Mouse (Mus musculus) neutrophil, adult 59 days (primary cell): Measurements from ENCODE around the gene a. TPM values are rescaled to one million over a fixed set of nuclear protein-coding genes. Genes with fewer than 3 reads are reported as not detected.

Source experiments
- total RNA-seq, 2 experiments: library from RNA; stranded (reverse); gene quantifications; 1 replicate in 1 of 2; 2 replicates in 1 of 2; pipeline ENCODE4 v1.2.4; 2023

The a gene
- not detected for total RNA-seq

DNA sequence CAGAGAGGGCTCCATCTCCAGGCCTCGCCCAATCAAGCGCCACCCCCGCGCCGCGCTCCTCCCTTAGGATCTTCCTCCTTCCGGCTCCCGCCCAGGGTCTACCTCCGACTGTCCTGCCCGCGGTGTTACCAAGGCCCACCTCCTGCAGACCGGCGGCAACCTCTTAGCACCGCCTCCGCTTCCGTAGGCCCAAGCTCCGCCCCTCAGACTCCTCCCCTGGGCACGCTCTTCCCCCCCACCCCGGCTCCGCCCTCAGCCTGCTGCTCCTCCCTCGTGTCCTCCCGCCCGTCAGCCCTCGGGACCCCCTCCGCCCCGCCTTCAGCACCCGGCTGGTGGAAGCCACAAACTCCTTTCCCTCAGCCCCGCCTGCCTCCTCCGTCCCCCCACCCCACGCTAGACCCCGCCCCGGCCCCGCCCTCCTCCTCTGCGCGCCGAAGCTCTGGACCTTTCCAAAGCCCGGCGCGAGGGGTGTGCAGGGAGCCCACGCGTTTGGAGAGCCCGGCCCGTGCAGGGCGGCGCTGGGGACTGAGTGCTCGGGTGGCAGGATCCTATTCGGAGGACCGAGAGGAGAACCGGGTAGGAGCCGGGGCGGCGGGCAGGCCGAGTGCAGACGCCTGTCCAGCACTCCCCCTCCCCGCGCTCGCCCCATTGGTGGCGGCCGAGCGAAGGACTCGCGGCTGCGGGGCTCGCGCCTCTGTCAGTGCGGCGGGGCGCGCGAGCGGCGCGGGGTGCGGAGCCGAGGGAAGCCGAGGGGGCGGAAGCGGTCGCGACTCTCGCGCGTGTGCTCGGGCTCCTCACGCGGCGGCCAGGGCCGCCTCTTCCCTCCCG lies at the start of gene a, which contains the start of gene Raly:
Gene a (plus strand): TSS at position 747 of the 828 bp plus-strand sequence.
Gene Raly (plus strand): TSS at position 441 of the 828 bp plus-strand sequence.

DNA sequence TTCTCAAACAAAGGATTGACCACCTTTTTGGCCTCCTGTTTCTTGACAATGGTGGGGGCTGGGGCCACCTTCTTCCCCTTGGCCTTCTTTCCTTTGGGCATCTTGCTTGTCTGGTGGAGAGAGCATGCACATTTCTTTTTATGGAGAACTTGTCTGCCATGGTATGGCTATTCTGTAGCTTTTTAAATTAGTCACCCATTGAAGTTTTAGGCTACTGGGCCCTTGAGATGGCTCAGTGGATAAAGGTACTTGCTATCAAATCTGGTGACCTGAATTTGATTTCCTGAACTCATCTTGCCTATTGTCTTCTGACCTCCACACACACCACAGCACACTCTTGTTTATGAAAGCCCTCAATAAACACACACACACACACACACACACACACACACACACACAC lies 21.3 kb upstream of the a start, which contains the start of gene Gm14214:
Gene Gm14214 (minus strand): TSS at position 101 of the 400 bp plus-strand sequence.

DNA sequence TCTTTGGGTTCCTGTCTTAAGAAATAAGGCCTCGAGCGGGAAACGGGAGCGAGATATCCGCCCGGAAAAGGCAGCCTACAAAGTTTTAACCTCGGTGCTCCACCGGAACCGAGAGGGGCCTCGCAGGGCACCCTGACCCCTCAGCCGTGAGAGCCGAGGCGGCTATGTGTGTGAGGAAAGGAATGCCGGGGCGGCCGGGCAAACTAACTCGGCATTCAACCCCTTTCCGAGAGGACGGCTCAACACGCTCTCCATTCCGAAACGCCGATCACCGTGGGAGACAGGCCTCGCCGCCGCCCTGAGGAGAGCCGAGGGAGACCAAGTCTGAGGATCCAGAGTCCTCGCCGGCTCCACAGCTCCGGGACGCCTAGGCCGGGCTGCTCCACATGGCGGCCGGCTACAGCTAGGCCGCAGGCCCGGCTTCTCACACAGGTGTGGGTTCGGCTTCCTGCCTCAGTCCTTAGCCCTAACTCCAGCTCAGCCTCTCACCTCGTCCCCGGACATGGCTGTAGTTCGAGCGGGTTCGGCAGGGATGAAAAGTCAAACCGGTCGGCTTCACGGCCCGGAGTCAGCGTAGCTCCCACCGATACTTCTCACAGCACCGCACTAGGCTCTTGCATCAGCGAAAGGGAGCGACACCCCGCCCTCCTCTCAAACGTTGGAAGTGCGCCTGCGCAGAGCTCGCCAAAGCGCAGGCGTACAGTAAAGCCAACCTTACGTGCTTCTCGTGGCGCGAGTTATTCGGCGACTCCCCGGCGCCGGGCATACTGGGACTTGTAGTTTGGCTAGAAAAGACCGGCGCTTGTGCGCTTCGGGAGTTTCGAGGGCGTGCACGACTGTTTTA lies 101.2 kb downstream of the a start, which contains the start of gene Eif2s2:
Gene Eif2s2 (minus strand): TSS at position 735 of the 844 bp plus-strand sequence.

GRCm38 (mm10) chr2:155018251-155018755 lies 227.1 kb downstream of the a start, which contains the start of gene Gm14226:
Gm14226 (plus strand) TSS chr2:155018266.

DNA sequence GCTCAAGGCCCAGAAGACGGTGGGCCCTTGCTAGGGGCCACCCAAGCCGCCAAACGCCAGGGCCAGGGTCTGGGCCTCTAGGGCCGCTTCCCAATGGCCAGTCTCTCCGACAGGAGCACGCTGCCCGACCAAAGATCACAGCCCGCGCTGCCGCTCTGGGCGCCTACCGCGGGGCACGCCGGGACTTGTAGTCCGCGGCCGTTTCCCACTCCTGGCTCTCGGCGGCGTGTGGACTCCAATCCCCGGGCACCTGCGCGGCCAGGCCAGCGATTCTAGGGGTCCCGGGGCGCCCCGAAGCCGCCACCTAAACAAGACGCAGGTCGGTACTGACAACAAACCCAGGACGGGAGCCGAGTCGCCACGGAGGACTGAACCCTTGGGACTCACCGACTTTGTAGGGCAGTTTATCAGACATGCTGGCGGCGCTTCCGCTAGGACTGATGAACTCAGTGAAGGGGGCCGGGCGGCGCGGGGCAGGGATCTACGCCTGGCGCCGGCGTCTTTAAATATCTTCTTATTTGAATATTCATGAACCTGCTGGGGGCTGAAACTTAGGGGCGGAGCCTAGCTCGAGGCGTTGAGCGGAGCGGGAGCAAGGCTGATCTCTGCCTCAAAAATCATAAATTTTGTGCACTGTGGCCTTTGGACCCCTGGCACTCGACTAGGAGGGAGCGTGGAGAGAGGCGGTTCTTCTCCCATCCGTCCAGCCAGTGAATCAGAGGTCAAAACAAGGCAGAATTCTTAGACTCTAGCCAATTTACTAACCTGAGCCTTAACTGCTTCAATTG lies 283.0 kb downstream of the a start, which contains the start of gene Ahcy:
Gene Ahcy (minus strand): TSS at position 520 of the 788 bp plus-strand sequence.

Other genes with a start within 250 kb of the a start
- not detected for gene 1700003F12Rik, start 244.3 kb upstream of the a start, total RNA-seq
- under 1 TPM in 1 of 2 experiments, not detected in 1; 0.51 TPM for gene Actl10, start 239.6 kb upstream of the a start, total RNA-seq
- gene Necab3, start 232.5 kb upstream of the a start, total RNA-seq: 1 to 10 TPM; 1.1 to 1.8 TPM
- 10 to 100 TPM; 17.8 to 21.5 TPM for gene E2f1, start 221.5 kb upstream of the a start, total RNA-seq
- 10 to 100 TPM; 15.6 to 16.3 TPM for gene Pxmp4, start 187.7 kb upstream of the a start, total RNA-seq
- gene Zfp341, start 178.1 kb upstream of the a start, total RNA-seq: 1 to 10 TPM; 4.0 to 4.6 TPM
- gene 4930519P11Rik, start 178.0 kb upstream of the a start, total RNA-seq: not detected
- gene Chmp4b, start 139.7 kb upstream of the a start, total RNA-seq: 100 to 1,000 TPM; 181 to 190 TPM
- gene Gm14214, start 21.4 kb upstream of the a start, total RNA-seq: not detected
- 100 to 1,000 TPM; 176 to 184 TPM for gene Raly, start 306 bp upstream of the a start, total RNA-seq
- 10 to 100 TPM; 39.8 to 42.1 TPM for gene Eif2s2, start 101.5 kb downstream of the a start, total RNA-seq
- under 1 TPM in 1 of 2 experiments, not detected in 1; 0.11 TPM for gene Gm14226, start 226.9 kb downstream of the a start, total RNA-seq